Mouse (Mus musculus) heart, adult 11 months (tissue): ENCODE results near the gene Mrnip.

Experiments used
- DNase-seq: peaks from one replicate; pipeline ENCODE4 v3.0.0; 2022

The Mrnip gene

GRCm38 (mm10) chr11:50159347-50159746, 14.9 kb upstream of the Mrnip start:
- DNase-seq = no peak

GRCm38 (mm10) chr11:50161578-50162304, 12.5 kb upstream of the Mrnip start:
- DNase-seq = peak; percentile 92

- peak; percentile 96 for DNase-seq
Observed at GRCm38 (mm10) chr11:50162338-50163050, 11.8 kb upstream of the Mrnip start.

GRCm38 (mm10) chr11:50168352-50168751, 5.9 kb upstream of the Mrnip start:
- DNase-seq = no peak

- peak; percentile 100 for DNase-seq
Observed at GRCm38 (mm10) chr11:50174730-50175187, 515 bp downstream of the Mrnip start.

- DNase-seq = no peak
Observed at GRCm38 (mm10) chr11:50176351-50176750, 2.1 kb downstream of the Mrnip start.

- DNase-seq = no peak
Observed at GRCm38 (mm10) chr11:50177111-50177510, 2.9 kb downstream of the Mrnip start.

GRCm38 (mm10) chr11:50178532-50179488, 4.6 kb downstream of the Mrnip start:
- DNase-seq = no peak

- no peak for DNase-seq
Observed at GRCm38 (mm10) chr11:50180478-50181231, 6.4 kb downstream of the Mrnip start.

- no peak for DNase-seq
Observed at GRCm38 (mm10) chr11:50182702-50183101, 8.5 kb downstream of the Mrnip start.

- DNase-seq = no peak
Observed at GRCm38 (mm10) chr11:50184788-50185187, 10.5 kb downstream of the Mrnip start.

- peak; percentile 93 for DNase-seq
Observed at GRCm38 (mm10) chr11:50188682-50189081, 14.4 kb downstream of the Mrnip start.

- no peak for DNase-seq
Observed at GRCm38 (mm10) chr11:50190362-50190761, 16.1 kb downstream of the Mrnip start.

GRCm38 (mm10) chr11:50192278-50192677, 18.0 kb downstream of the Mrnip start:
- no peak for DNase-seq

- DNase-seq = no peak
Observed at GRCm38 (mm10) chr11:50194070-50194469, 19.8 kb downstream of the Mrnip start.

GRCm38 (mm10) chr11:50194793-50195192, 20.5 kb downstream of the Mrnip start:
- no peak for DNase-seq

GRCm38 (mm10) chr11:50197500-50197899, 23.3 kb downstream of the Mrnip start:
- DNase-seq = no peak

- no peak for DNase-seq
Observed at GRCm38 (mm10) chr11:50198219-50198846, 24.1 kb downstream of the Mrnip start.

GRCm38 (mm10) chr11:50198916-50199315, 24.7 kb downstream of the Mrnip start:
- DNase-seq = no peak

- no peak for DNase-seq
Observed at GRCm38 (mm10) chr11:50200613-50201012, 26.4 kb downstream of the Mrnip start.

- DNase-seq = no peak
Observed at GRCm38 (mm10) chr11:50201590-50201989, 27.3 kb downstream of the Mrnip start.

- DNase-seq = peak; percentile 91
Observed at GRCm38 (mm10) chr11:50203302-50203827, 29.1 kb downstream of the Mrnip start.
